Mouse (Mus musculus): ENCODE data around the gene Egfl6. TPM values are rescaled to one million over a fixed set of nuclear protein-coding genes. Genes with fewer than 3 reads are reported as not detected.
"Not testable (repeated sequence)": the region's sequence is repeated elsewhere in the genome, so short reads cannot be mapped to it uniquely, and the experiment has no call there.

Gene Egfl6
- polyA plus RNA-seq, 1 experiment = 0.09 TPM

DNA sequence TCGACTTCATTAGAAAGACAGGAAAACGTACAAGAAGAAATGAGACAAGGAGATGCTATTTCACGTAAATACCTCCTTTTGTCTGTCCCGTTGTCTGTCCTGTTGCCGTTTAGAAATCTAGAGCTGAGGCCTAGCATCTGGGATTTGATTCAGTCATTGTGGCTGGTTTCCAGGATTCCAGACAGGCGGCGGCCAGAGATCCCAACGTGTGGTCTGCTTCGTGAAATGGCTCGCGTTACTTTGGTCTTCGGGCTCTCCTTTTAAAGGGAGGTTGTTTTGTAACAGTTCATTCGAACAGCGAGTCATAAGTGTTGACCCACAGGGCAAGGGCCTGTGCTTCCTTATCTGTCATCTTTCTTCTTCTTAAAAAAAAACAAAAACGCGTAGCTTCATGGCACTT, 67.2 kb downstream of the Egfl6 start, which contains the start of gene Tceanc:
Tceanc (minus strand) TSS at position 223 of the 400 bp plus-strand sequence.
- WGBS = 74% methylated on average over 16 of the region's 16 CpGs

GRCm38 (mm10) chrX:166516631-166517030, 68.9 kb downstream of the Egfl6 start:
- Histone ChIP-seq H3K4me1 (ENCODE audit: control insufficient read depth, insufficient read depth, insufficient read length, low read length) (no peaks in the 10 kb centered on the region), H3K27me3 (ENCODE audit: control insufficient read depth, insufficient read depth, low read length) (no peaks in the 10 kb centered on the region), H3K4me3 (ENCODE audit: low read depth, low read length) (no peak overlapping the region), H3K36me3 (ENCODE audit: control insufficient read depth, insufficient read depth, low read length) (no peaks in the 10 kb centered on the region), H3K27ac (ENCODE audit: insufficient read depth, low read depth, low read length) (no peak overlapping the region)
- 79% methylated on average over 1 of the region's 1 CpGs for WGBS
- no peak for TF ChIP-seq POLR2A (IDR thresholded peaks at IDR 0.05; ENCODE audit: low read depth, low read length)
- no peak for TF ChIP-seq CTCF (IDR thresholded peaks at IDR 0.05; ENCODE audit: extremely low read depth, insufficient read length, insufficient replicate concordance, low read depth, low read length)

More for the DNA sequence above, 67.2 kb downstream of the Egfl6 start, which contains the start of gene Tceanc:
- H3K4me1 ChIP-seq (ENCODE audit: control insufficient read depth, insufficient read depth, insufficient read length, low read length) = no peaks in the 10 kb centered on the region
- no peaks in the 10 kb centered on the region for H3K27me3 ChIP-seq (ENCODE audit: control insufficient read depth, insufficient read depth, low read length)
- H3K27ac ChIP-seq (ENCODE audit: insufficient read depth, low read depth, low read length) = no peak within 1 kb of the TSS
- TF ChIP-seq CTCF (IDR thresholded peaks at IDR 0.05; ENCODE audit: extremely low read depth, insufficient read length, insufficient replicate concordance, low read depth, low read length) (no peak), POLR2A (IDR thresholded peaks at IDR 0.05; ENCODE audit: low read depth, low read length) (no peak)
- no peaks in the 10 kb centered on the region for H3K36me3 ChIP-seq (ENCODE audit: control insufficient read depth, insufficient read depth, low read length)
- no peak within 1 kb of the TSS for H3K4me3 ChIP-seq (ENCODE audit: low read depth, low read length)

DNA sequence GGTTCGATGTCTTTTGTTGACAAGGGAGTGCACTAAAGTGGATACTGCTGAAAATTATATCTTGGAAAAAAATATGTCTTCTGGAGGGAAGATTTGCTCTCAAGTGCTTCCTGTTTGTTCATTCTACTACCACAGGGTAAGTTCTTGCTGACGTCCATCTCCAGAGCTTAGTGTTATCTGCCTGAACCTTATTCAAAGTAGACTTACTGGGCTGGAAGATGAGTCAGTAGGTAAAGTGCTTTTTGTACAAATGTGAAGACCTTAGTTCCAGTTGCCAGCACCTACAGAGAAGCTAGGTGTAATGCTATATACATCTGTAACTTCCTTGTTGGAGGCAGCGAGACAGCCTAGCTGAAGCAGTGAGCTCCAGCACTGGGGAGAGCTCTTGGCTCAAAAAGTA, 69.6 kb downstream of the Egfl6 start:
- H3K4me3 ChIP-seq (ENCODE audit: low read depth, low read length) = no peak overlapping the region

GRCm38 (mm10) chrX:166514035-166514434, 71.5 kb downstream of the Egfl6 start:
- not testable (repeated sequence) for H3K36me3 ChIP-seq (ENCODE audit: control insufficient read depth, insufficient read depth, low read length); H3K4me1 ChIP-seq (ENCODE audit: control insufficient read depth, insufficient read depth, insufficient read length, low read length); H3K27ac ChIP-seq (ENCODE audit: insufficient read depth, low read depth, low read length); H3K27me3 ChIP-seq (ENCODE audit: control insufficient read depth, insufficient read depth, low read length)
- WGBS = 22% methylated on average over 12 of the region's 12 CpGs
- H3K4me3 ChIP-seq (ENCODE audit: low read depth, low read length) = peak overlapping the region; percentile 19; the same call in 1 of the 2 replicates

More for the DNA sequence above, 69.6 kb downstream of the Egfl6 start:
- H3K4me1 ChIP-seq (ENCODE audit: control insufficient read depth, insufficient read depth, insufficient read length, low read length) = no peaks in the 10 kb centered on the region
- no peaks in the 10 kb centered on the region for H3K36me3 ChIP-seq (ENCODE audit: control insufficient read depth, insufficient read depth, low read length)
- TF ChIP-seq POLR2A (IDR thresholded peaks at IDR 0.05; ENCODE audit: low read depth, low read length) (no peak), CTCF (IDR thresholded peaks at IDR 0.05; ENCODE audit: extremely low read depth, insufficient read length, insufficient replicate concordance, low read depth, low read length) (no peak)
- H3K27ac ChIP-seq (ENCODE audit: insufficient read depth, low read depth, low read length) = no peak overlapping the region
- no peaks in the 10 kb centered on the region for H3K27me3 ChIP-seq (ENCODE audit: control insufficient read depth, insufficient read depth, low read length)
- WGBS = 84% methylated on average over 3 of the region's 3 CpGs

DNA sequence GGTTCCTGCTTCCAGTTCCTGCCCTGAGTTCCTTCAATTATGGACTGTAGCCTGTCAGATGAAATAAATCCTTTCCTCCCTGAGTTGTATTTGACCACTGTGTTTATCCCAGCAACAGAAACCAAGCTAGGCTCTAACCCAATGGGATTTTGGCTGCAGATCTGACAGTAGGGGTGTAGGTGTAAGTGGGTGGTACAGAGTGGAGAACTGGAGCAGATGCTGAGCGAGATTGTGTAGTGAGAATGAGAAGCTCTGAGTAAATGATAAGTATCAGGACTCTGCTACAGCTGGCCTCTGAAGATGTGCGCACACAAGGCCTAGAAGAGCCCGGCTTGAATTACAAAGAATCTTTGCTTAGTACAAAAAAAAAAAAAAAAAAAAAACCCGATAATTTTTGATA, 73.4 kb downstream of the Egfl6 start:
- Histone ChIP-seq H3K27ac (ENCODE audit: insufficient read depth, low read depth, low read length) (no peak overlapping the region), H3K4me3 (ENCODE audit: low read depth, low read length) (no peak overlapping the region), H3K4me1 (ENCODE audit: control insufficient read depth, insufficient read depth, insufficient read length, low read length) (0 out of 2 replicates have a peak, but pooled peaks cover 1% of the 10 kb centered on the region), H3K36me3 (ENCODE audit: control insufficient read depth, insufficient read depth, low read length) (no peaks in the 10 kb centered on the region), H3K27me3 (ENCODE audit: control insufficient read depth, insufficient read depth, low read length) (no peaks in the 10 kb centered on the region)
- TF ChIP-seq POLR2A (IDR thresholded peaks at IDR 0.05; ENCODE audit: low read depth, low read length) (no peak), CTCF (IDR thresholded peaks at IDR 0.05; ENCODE audit: extremely low read depth, insufficient read length, insufficient replicate concordance, low read depth, low read length) (no peak)
- WGBS = 93% methylated on average over 4 of the region's 4 CpGs

DNA sequence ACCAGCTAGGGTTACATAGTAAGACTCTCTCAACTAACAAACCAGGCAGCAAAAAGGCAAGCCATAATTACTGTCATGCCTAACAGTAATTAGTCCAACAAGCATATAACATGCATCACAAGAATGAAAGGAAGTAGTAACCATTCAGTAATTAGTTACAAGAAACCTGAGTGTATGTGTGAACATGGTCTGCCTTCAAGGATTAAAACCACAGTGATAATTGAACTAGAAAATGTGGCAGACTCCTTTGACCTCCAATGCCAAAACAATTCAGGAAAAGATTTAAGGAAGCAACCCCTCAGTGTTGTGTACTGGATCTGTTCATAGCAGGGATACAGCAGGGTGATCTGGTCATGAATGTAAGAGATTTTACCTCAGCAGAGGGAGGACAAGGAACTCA, 74.4 kb downstream of the Egfl6 start:
- 0 out of 2 replicates have a peak, but pooled peaks cover 1% of the 10 kb centered on the region for H3K4me1 ChIP-seq (ENCODE audit: control insufficient read depth, insufficient read depth, insufficient read length, low read length)
- no peak overlapping the region for H3K4me3 ChIP-seq (ENCODE audit: low read depth, low read length)
- H3K36me3 ChIP-seq (ENCODE audit: control insufficient read depth, insufficient read depth, low read length) = no peaks in the 10 kb centered on the region
- H3K27ac ChIP-seq (ENCODE audit: insufficient read depth, low read depth, low read length) = no peak overlapping the region
- TF ChIP-seq POLR2A (IDR thresholded peaks at IDR 0.05; ENCODE audit: low read depth, low read length) (no peak), CTCF (IDR thresholded peaks at IDR 0.05; ENCODE audit: extremely low read depth, insufficient read length, insufficient replicate concordance, low read depth, low read length) (no peak)
- H3K27me3 ChIP-seq (ENCODE audit: control insufficient read depth, insufficient read depth, low read length) = no peaks in the 10 kb centered on the region

- 10% methylated on average over 58 of the region's 65 CpGs for WGBS
- Histone ChIP-seq H3K36me3 (ENCODE audit: control insufficient read depth, insufficient read depth, low read length) (no peaks in the 10 kb centered on the region), H3K4me3 (ENCODE audit: low read depth, low read length) (peak overlapping the region; percentile 98), H3K27me3 (ENCODE audit: control insufficient read depth, insufficient read depth, low read length) (no peaks in the 10 kb centered on the region), H3K4me1 (ENCODE audit: control insufficient read depth, insufficient read depth, insufficient read length, low read length) (0 out of 2 replicates have a peak, but pooled peaks cover 1% of the 10 kb centered on the region), H3K27ac (ENCODE audit: insufficient read depth, low read depth, low read length) (peak overlapping the region; percentile 92)
- TF ChIP-seq CTCF (IDR thresholded peaks at IDR 0.05; ENCODE audit: extremely low read depth, insufficient read length, insufficient replicate concordance, low read depth, low read length) (no peak), POLR2A (IDR thresholded peaks at IDR 0.05; ENCODE audit: low read depth, low read length) (0 out of 2 replicates have a peak, but pooled peaks have one; percentile 68)
Observed at GRCm38 (mm10) chrX:166509761-166510738, 75.5 kb downstream of the Egfl6 start.

Data from small intestine, adult 2 months (tissue).